Mouse (Mus musculus) forebrain, embryonic 10.5 days (tissue): ENCODE measurements around the gene Lrig3. TPM values are rescaled to one million over a fixed set of nuclear protein-coding genes. Genes with fewer than 3 reads are reported as not detected.

Source experiments
- DNase-seq: peaks from one replicate; pipeline ENCODE4 v3.0.0-alpha.2; 2017; ENCODE audit warnings: low spot score; ENCODE audit errors: extremely low spot score
- H3K27ac ChIP-seq: fragments of 300-500 bp; sonication (generic); 2 replicates; pipeline ENCODE4 v1.5.1; 2016; ENCODE audit warnings: mild to moderate bottlenecking
- H3K27me3 ChIP-seq: fragments of 300-500 bp; sonication (generic); 2 replicates; pipeline ENCODE4 v1.6.1; 2016; ENCODE audit warnings: mild to moderate bottlenecking; ENCODE audit not compliant: poor library complexity, severe bottlenecking
- H3K36me3 ChIP-seq: fragments of 300-500 bp; sonication (generic); replicated peaks from 2 replicates; pipeline ENCODE4 v1.6.1; 2016; ENCODE audit warnings: mild to moderate bottlenecking, moderate library complexity
- H3K4me1 ChIP-seq: fragments of 300-500 bp; sonication (generic); 2 replicates; pipeline ENCODE4 v1.6.1; 2016
- H3K4me3 ChIP-seq: fragments of 300-500 bp; sonication (generic); 2 replicates; pipeline ENCODE4 v1.5.1; 2016; ENCODE audit warnings: mild to moderate bottlenecking, moderate library complexity
- H3K9me3 ChIP-seq: fragments of 300-500 bp; sonication (generic); 2 replicates; pipeline ENCODE4 v1.6.1; 2016; ENCODE audit warnings: mild to moderate bottlenecking, moderate library complexity
- WGBS: fragments of 180-500 bp; shearing (Covaris S2); methylation state at CpG from one replicate; pipeline ENCODE4 v1.1.7; 2016; 5-methylcytosine and 5-hydroxymethylcytosine counted together
- microRNA-seq: library from miRNA; unstranded; fragments of <30 nt; microRNA quantifications from one replicate; pipeline ENCODE4, GENCODE M21; 2017
- polyA plus RNA-seq: library from polyadenylated mRNA; unstranded; fragments of >200 nt; fragmentation: Nextera tagmentation; extraction: Ambion mirVana; gene quantifications from 2 replicates; pipeline ENCODE4 v1.2.1, GENCODE M21; 2016

The Lrig3 gene
- polyA plus RNA-seq, 1 experiment from 2014 or later: 11.1 TPM

- Histone ChIP-seq H3K27ac (no peak overlapping the region), H3K4me1 (no peaks in the 10 kb centered on the region), H3K36me3 (peaks cover 37% of the 10 kb centered on the region), H3K9me3 (no peaks in the 10 kb centered on the region), H3K4me3 (no peak overlapping the region), H3K27me3 (no peaks in the 10 kb centered on the region)
- WGBS: 90% methylated on average over 15 of the region's 15 CpGs
- DNase-seq: no peak
Measured at GRCm38 (mm10) chr10:126019350-126019991, 53.5 kb downstream of the Lrig3 start.

DNA sequence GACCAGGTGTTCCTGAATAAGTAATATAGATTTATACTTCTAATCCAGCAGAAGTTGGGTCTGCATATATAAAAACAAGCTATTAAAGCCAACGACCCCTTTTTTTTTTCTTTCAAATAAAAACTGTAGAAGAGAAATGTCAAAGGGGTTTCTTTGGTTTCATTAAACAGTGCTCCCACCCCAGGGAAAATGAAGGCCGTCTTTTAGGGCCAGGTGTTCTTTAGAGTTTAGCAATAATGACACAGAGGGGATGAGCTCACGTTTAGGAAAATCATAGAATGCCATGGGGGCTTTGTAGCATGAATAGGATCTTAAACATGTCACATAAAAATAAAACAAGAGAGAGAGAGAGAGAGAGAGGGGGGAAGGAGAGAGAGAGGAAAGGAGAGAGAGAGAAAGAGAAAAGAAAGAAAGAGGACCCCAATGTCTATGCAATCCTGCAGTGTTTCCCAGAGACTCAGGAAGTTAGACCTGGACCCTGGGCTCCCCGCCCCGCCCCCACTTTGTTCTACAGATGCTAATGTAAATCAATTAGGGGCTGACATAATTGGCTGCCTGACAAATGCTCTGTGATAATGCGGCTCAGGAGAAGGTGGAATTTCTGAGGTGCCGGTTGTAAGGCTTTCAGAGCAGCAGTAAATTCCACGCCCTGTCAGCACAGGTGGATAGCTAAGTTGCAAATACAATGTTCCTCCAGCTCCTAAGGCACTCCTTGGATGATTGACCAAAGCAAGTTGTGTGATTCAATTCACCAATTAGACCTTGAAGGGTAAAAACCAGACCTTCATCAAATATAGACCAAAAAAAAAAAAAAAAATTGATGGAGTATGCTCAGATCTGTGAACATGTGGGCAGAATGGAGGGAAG, 62.8 kb downstream of the Lrig3 start:
- Histone ChIP-seq H3K9me3 (no peaks in the 10 kb centered on the region), H3K36me3 (no peaks in the 10 kb centered on the region), H3K4me1 (peaks cover 21% of the 10 kb centered on the region), H3K27ac (peak overlapping the region; percentile 53; the same call in 1 of the 2 replicates), H3K27me3 (no peaks in the 10 kb centered on the region), H3K4me3 (no peak overlapping the region)
- WGBS: 34% methylated on average over 8 of the region's 8 CpGs
- peak; percentile 39 for DNase-seq

DNA sequence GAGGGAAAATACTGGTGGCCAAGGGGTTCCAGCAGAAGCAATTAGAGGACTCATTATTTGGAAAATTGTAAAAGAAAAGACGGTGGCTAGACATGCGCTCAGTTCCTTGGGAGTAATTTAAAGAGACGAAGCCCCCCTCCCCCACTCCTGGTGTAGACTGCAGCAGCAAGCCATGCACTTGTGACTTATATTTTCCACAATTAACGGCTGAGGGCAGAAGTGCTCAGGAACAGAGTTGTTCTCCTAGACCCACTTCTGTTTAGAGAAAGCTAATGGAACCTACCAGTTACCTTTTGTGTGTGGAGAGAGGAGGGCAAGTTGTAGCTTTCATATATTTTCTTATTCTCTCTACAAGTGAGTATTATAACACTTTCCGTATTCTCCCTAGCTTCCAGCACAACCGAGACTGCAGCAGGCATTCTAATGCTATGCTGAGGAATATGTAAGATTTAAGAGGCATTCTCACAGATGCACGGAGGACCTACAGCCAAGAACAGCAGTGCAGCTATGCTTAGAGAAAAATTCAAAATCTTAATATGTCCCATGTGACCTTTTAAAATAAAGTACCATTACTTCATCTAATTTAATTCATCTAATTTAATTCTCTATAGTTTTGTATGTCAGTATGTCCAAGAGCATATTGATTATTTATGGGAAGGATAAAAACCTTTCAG, 63.6 kb downstream of the Lrig3 start:
- H3K4me1 ChIP-seq: peaks cover 21% of the 10 kb centered on the region
- no peaks in the 10 kb centered on the region for H3K27me3 ChIP-seq
- DNase-seq: no peak
- peak overlapping the region; percentile 53; the same call in 1 of the 2 replicates for H3K27ac ChIP-seq
- H3K9me3 ChIP-seq: no peaks in the 10 kb centered on the region
- WGBS: 62% methylated on average over 7 of the region's 7 CpGs
- no peak overlapping the region for H3K4me3 ChIP-seq
- H3K36me3 ChIP-seq: no peaks in the 10 kb centered on the region

- H3K9me3 ChIP-seq: peaks cover 2% of the 10 kb centered on the region; the same call in 1 of the 2 replicates
- DNase-seq: no peak
Measured at GRCm38 (mm10) chr10:126056881-126057280, 90.9 kb downstream of the Lrig3 start.

DNA sequence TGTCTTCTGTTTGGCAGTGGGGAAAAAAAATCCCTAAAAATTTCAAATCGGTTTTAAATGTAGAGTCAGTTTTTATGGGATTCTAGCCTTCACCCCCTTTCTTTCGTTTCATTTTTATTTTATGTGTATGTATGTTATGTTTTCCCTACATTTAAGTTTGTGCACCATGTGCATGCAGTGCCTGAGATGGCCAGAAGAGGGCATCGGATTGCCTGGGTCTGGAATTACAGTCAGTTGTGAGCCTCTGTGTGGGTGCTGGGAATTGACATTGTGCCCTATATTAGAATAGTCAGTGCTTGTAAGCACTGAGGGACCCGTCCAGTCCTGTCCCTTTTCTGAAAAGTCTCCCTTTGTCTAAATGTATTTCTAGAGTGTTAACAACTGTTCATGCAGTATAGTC, 96.8 kb downstream of the Lrig3 start:
- DNase-seq: no peak
- H3K9me3 ChIP-seq: peaks cover 6% of the 10 kb centered on the region; the same call in 1 of the 2 replicates
- no peaks in the 10 kb centered on the region for H3K27me3 ChIP-seq
- H3K4me1 ChIP-seq: no peaks in the 10 kb centered on the region
- 91% methylated on average over 4 of the region's 4 CpGs for WGBS
- no peak overlapping the region for H3K4me3 ChIP-seq
- H3K36me3 ChIP-seq: no peaks in the 10 kb centered on the region
- no peak overlapping the region for H3K27ac ChIP-seq

More at GRCm38 (mm10) chr10:126056881-126057280, 90.9 kb downstream of the Lrig3 start:
- 73% methylated on average over 3 of the region's 3 CpGs for WGBS
- H3K36me3 ChIP-seq: no peaks in the 10 kb centered on the region
- H3K27ac ChIP-seq: no peak overlapping the region
- peaks cover 9% of the 10 kb centered on the region for H3K4me1 ChIP-seq
- no peak overlapping the region for H3K4me3 ChIP-seq
- no peaks in the 10 kb centered on the region for H3K27me3 ChIP-seq

Small RNA genes lying within 50 kb of the gene (microRNA-seq; reads per million reads assigned to microRNA genes)
- gene Gm22183: not detected
